Mouse (Mus musculus): ENCODE results near the gene Zfp473. TPM values are rescaled to one million over a fixed set of nuclear protein-coding genes. Genes with fewer than 3 reads are reported as not detected.
"Not testable (repeated sequence)": the region's sequence is repeated elsewhere in the genome, so short reads cannot be mapped to it uniquely, and the experiment has no call there.

Gene Zfp473
- total RNA-seq, 1 experiment from 2014 or later: 1.3 TPM

DNA sequence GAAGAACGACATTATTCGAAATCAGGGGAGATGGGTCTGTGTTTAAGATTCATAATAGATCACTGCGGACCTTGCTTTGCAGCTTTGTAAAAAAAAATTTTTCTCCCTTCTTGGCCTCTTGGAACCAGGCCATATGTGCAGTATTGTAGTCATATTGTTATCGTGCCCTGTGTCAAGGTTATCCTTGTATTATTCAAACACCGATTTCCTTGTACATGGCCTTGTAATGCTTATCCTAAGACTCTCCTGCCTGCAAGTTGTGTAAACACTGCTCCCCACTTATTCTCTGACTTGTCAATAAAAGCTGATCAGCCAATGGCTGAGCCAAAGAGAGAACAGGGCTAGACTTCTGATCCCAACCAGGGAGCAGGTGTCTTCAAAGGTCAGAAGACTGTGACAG, 28.8 kb downstream of the Zfp473 start:
- no peak for DNase-seq

- DNase-seq: no peak
These were observed 41.0 kb downstream of the Zfp473 start for GRCm38 (mm10) chr7:44709881-44710280.

- no peak for DNase-seq
These were observed 42.3 kb downstream of the Zfp473 start, which contains the start of gene Izumo2 for GRCm38 (mm10) chr7:44708574-44708973. Izumo2 (plus strand) TSS chr7:44708742.

DNA sequence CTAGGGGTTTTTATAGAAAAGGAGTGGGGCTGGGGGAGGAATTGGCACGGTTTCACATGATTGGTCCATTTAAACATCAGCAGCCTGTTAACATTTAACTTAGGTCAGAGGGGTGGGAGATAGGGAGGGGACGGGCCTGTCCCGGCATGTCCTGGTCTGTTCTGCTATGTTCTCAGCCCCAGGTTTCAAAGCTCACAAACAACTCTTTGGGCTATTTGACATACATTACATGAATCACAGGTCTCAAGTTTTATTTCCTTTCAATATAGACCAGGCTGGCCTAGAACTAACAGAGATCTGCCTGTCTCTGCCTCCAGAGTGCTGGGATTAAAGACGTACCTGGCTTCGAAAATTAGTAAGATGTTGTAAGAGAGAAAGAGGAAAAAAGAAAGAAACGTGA, 42.8 kb downstream of the Zfp473 start:
- not testable (repeated sequence) for DNase-seq

GRCm38 (mm10) chr7:44707169-44707675, 43.6 kb downstream of the Zfp473 start:
- DNase-seq: peak; percentile 33

DNA sequence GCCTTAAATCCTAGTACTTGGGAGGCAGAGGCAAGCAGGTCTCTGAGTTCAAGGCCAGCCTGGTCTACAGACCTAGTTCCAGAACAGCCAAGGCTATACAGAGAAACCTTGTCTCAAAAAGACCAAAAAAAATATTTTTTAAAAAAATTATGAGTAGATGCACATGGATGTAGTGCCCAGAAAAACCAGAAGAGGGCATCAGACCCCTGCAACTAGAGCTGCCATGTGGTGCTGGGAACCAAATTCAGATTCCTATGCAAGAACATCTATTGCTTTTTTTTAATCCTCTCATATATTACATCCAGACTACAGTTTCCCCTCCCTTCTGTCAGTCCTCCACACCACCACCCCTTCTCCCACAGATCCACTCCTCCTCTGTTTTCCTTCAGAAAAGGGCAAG, 44.5 kb downstream of the Zfp473 start:
- no peak for DNase-seq

GRCm38 (mm10) chr7:44705086-44705485, 45.8 kb downstream of the Zfp473 start:
- no peak for DNase-seq

DNA sequence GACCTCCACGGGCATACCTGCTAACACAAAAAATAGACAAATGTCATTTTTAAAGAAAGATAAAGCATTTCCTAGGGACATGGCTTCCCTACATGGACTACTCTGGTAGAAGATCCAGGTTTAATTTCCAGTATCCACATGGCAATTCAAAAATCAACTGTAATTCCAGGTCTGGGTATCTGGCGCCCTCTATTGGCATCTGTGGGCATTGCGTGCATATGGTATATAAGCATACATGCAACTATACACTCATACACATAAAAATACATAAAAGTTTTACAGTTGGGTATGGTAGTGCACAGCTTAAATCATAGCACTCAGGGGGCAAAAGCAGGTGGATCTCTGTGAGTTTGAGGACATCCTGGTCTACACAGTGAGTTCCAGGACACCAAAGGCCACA, 46.5 kb downstream of the Zfp473 start:
- peak; percentile 43 for DNase-seq

DNA sequence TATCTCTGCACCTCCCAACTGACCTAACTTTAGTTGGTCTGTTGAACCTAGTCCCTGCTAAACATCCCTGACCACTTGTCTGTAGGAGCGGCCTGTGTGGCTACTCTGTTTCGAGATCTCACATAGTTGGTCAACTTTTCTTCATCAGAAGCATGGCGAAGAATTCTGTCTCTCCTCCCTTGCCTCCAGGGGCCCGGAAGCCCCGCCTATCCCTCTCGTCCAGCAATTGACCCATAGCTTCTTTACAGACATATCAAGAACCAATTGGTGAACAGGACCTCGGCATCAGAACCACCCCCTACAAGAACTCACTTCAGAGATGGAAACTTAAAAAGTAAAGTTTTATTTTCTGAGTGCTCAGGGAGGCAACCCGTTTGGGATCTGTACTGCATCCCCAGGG, 47.9 kb downstream of the Zfp473 start:
- no peak for DNase-seq

DNA sequence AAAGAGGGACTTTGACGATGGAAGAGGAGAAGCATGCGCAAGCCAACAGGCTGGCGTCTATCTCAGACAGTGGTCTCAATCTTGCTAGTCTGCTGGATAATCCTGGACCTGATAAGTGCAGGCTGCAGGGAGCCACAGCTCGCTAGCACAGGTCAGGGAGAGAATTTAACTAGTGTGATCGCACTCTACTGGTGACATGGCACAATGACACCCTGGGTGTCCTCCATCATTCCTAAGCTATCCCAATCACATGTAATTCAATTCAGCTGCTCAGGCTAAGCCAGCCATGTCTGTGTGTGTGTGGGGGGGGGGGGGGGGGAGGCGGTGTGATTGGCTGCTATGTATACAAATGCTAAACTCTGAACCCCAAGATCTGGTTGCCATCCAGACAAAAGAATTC, 48.9 kb downstream of the Zfp473 start:
- no peak for DNase-seq

DNA sequence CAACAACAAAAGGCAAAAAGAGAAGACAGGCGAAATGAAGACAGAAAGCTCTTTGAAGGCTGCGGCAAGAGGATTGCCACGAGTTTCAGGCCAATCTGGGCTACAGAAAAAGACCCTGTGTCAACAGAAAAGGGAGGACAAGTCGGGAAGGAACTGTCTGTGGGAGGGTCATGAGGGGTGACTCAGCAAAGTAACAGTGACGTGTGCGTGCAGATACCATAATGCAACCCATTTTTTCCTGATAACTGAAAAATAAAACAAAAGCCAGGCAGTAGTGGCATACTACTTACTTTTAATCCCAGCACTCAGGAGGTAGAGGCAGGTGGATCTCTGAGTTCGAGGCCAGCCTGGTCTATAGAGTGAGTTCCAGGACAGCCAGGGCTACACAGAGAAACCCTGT, 52.9 kb downstream of the Zfp473 start:
- DNase-seq: no peak

GRCm38 (mm10) chr7:44697191-44697710, 53.6 kb downstream of the Zfp473 start:
- peak; percentile 86 for DNase-seq

- DNase-seq: no peak
These were observed 55.6 kb downstream of the Zfp473 start for GRCm38 (mm10) chr7:44695223-44695622.

DNA sequence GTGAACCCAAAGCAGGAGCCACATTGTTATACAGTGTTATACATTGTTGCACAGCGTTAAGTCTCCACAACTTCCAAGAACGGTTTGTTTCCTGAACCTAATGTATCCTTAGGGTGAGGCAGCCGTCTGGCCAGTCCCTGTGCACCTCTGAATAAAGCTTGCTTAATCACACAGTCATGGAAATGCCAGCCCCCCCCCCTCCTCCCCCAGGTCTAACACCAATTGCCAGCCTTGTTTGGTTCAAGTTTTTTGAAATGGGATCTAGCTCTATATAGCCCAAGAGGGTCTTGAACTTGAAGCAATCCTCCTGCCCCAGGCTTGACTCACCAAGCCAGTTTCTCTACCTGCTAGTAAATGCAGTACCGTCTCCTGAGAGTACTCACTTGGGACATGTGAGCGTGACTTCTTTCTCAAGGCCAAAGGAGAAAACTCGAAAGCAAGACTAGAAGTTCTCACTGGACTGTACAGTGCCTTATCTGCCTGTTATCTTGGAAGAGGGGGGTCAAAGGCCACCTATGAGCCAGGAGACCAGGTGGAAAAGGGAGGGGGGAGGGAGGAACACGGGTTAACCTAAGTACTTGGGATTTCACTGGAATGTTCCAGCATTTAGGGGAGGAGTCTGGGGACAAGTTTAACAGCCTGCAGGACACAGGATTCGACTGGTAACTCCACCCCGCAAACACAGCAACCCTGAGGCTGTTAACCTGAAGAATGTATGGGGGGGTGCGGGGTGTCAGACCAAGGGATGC, 57.2 kb downstream of the Zfp473 start:
- DNase-seq: no peak

GRCm38 (mm10) chr7:44689331-44689730, 61.5 kb downstream of the Zfp473 start:
- DNase-seq: no peak

DNA sequence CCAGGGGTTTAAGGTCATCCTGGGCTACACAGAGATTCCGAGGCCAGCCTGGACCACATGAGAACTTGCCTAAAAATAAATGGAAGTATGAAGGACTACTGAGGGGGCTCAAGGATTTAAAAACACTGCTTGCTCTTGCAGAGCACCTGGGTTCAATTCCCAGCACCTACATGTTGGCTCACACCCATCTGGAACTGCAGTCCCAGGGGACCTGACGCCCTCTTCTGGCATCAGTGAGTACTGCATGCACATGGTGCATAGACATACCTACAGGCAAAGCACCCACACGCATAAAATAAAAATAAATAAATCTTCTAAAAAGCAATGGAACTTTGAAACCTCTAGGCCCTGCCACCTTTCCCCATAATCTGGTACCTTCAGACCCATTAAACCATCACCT, 62.0 kb downstream of the Zfp473 start:
- DNase-seq: no peak

DNA sequence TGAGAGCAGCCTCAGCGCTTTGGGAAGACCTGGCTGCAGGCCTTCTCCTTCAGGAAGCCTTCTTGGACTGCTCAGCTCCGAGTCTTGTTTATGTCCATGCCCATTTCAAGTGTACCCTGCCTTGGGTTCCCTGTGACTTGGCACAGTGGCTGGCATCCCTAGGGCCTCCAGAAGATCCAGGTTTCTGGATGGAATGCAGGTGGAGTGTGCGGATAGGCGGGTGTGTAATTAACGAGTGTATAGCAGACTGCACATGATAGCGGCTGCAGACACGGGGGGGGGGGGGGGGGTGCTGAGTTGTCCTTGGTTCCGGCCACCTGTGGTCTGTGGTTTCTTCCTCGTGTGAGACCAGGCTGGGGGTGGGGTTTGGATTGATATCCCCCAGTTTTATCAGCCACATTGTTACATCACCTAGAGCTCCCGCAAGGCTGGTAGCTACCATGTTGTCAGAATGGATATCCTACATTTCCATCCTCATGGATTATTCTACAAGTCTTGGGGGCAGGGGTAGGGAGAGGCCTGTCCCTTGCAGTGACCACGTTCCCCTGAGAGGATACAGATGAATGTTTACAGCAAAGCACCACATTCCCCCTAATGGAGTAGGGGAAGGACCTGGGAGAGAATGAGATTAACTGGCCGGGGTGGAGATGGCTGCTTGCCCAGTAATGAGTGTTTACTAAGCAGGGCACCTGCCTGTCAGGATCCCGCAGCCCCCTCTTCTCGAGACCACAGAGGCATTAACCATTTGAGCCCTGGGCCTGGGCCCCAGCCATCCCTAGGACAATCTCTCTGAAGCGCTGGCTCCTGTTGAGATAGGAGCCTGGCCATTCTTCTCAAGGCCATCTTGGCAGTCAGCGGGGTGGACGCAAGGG, 65.1 kb downstream of the Zfp473 start:
- DNase-seq: peak; percentile 37

DNA sequence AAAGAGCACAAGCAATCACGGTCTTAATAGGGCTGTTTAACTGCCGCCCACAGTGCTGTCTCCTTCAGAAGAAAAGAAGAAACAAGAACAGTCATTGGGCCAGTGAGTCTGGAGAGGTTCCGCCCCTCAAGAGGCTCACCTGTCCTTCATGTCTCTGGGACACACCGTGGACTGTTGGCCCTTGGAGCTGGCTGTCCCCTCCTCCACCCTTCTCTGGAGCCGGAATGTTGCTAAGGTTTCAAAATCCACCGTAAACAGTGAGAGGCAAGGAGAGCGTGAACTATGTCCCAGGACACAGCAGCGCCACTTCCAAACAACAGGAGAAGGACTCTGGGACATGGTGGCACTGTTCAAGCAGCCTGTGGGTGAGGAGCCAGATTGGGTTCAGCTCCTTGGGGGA, 67.2 kb downstream of the Zfp473 start:
- DNase-seq: no peak

Other genes with a start within 250 kb of the Zfp473 start
- gene Mybpc2, start 226.4 kb downstream of the Zfp473 start, total RNA-seq (2021): 0.26 and 0.38 TPM in 2 replicates
- 3.4 and 15.4 TPM in 2 replicates for gene Spib, start 219.0 kb downstream of the Zfp473 start, total RNA-seq (2021)
- 17.5 and 28.0 TPM in 2 replicates for gene Pold1, start 202.2 kb downstream of the Zfp473 start, total RNA-seq (2021)
- gene Nr1h2, start 197.1 kb downstream of the Zfp473 start, total RNA-seq (2021): 105 and 114 TPM in 2 replicates
- 2.0 and 10.4 TPM in 2 replicates for gene Napsa, start 178.7 kb downstream of the Zfp473 start, total RNA-seq (2021)
- 5.5 and 6.8 TPM in 2 replicates for gene Kcnc3, start 160.4 kb downstream of the Zfp473 start, total RNA-seq (2021)
- 3.9 and 5.1 TPM in 2 replicates for gene Myh14, start 80.2 kb downstream of the Zfp473 start, total RNA-seq (2021)
- not detected in 2 replicates for gene Izumo2, start 42.3 kb downstream of the Zfp473 start, total RNA-seq (2021)
- gene Vrk3, start 2.6 kb downstream of the Zfp473 start, total RNA-seq (2021): 34.3 and 52.4 TPM in 2 replicates
- 45.7 and 59.1 TPM in 2 replicates for gene Nup62, start 65.0 kb upstream of the Zfp473 start, total RNA-seq (2021)
- 2.0 and 13.8 TPM in 2 replicates for gene Il4i1, start 65.3 kb upstream of the Zfp473 start, total RNA-seq (2021)
- 147 and 165 TPM in 2 replicates for gene Atf5, start 65.6 kb upstream of the Zfp473 start, total RNA-seq (2021)
- 90.6 and 104 TPM in 2 replicates for gene Akt1s1, start 97.9 kb upstream of the Zfp473 start, total RNA-seq (2021)
- 58.8 and 66.1 TPM in 2 replicates for gene Tbc1d17, start 98.0 kb upstream of the Zfp473 start, total RNA-seq (2021)
- gene Pnkp, start 106.1 kb upstream of the Zfp473 start, total RNA-seq (2021): 35.2 and 45.1 TPM in 2 replicates
- 239 and 241 TPM in 2 replicates for gene Ptov1, start 118.7 kb upstream of the Zfp473 start, total RNA-seq (2021)
- 75.3 and 87.2 TPM in 2 replicates for gene Med25, start 141.7 kb upstream of the Zfp473 start, total RNA-seq (2021)
- gene Fuz, start 145.0 kb upstream of the Zfp473 start, total RNA-seq (2021): 23.5 and 24.8 TPM in 2 replicates
- 81.2 and 83.2 TPM in 2 replicates for gene Ap2a1, start 178.4 kb upstream of the Zfp473 start, total RNA-seq (2021)
- gene Tsks, start 192.2 kb upstream of the Zfp473 start, total RNA-seq (2021): not detected in 2 replicates
- gene Cpt1c, start 223.8 kb upstream of the Zfp473 start, total RNA-seq (2021): 9.6 and 12.4 TPM in 2 replicates
- gene Prmt1, start 235.5 kb upstream of the Zfp473 start, total RNA-seq (2021): 224 and 250 TPM in 2 replicates
- 95.1 and 108 TPM in 2 replicates for gene Irf3, start 246.6 kb upstream of the Zfp473 start, total RNA-seq (2021)
- 16.1 and 16.6 TPM in 2 replicates for gene Bcl2l12, start 247.7 kb upstream of the Zfp473 start, total RNA-seq (2021)

Measured in adrenal gland, postnatal 14 days (tissue).